Mouse (Mus musculus) heart, embryonic 13.5 days (tissue): Measurements from ENCODE around the gene Bmp8a. TPM values are rescaled to one million over a fixed set of nuclear protein-coding genes. Genes with fewer than 3 reads are reported as not detected.
A peak's percentile ranks its signal among the peaks of the same experiment; 100 is the strongest.
"Not testable (repeated sequence)": the region's sequence is repeated elsewhere in the genome, so short reads cannot be mapped to it uniquely, and the experiment has no call there.

Source experiments
- ATAC-seq: fragments of 200-750 bp; cut with Nextera tagmentation; 2 replicates; pipeline ENCODE4 v1.8.0; 2017; ENCODE audit warnings: moderate TSS enrichment; ENCODE audit not compliant: insufficient number of reproducible peaks, low FRiP score, low TSS enrichment; ENCODE audit errors: extremely low read depth
- H3K27ac ChIP-seq: fragments of 300-500 bp; sonication (generic); replicated peaks from 2 replicates; pipeline ENCODE4 v1.5.1; 2015; ENCODE audit warnings: moderate library complexity, mild to moderate bottlenecking, inconsistent platforms
- H3K27me3 ChIP-seq: fragments of 300-500 bp; sonication (generic); replicated peaks from 2 replicates; pipeline ENCODE4 v1.6.1; 2015; ENCODE audit warnings: mild to moderate bottlenecking, inconsistent platforms
- H3K36me3 ChIP-seq: fragments of 300-500 bp; sonication (generic); 2 replicates; pipeline ENCODE4 v1.6.1; 2015; ENCODE audit warnings: mild to moderate bottlenecking, inconsistent platforms
- H3K4me1 ChIP-seq: fragments of 300-500 bp; sonication (generic); 2 replicates; pipeline ENCODE4 v1.6.1; 2015; ENCODE audit warnings: inconsistent platforms
- H3K4me2 ChIP-seq: fragments of 300-500 bp; sonication (generic); 2 replicates; pipeline ENCODE4 v1.6.1; 2015; ENCODE audit warnings: inconsistent platforms, mild to moderate bottlenecking, moderate library complexity
- H3K4me3 ChIP-seq: fragments of 300-500 bp; sonication (generic); 2 replicates; pipeline ENCODE4 v1.5.1; 2015; ENCODE audit warnings: moderate library complexity, mild to moderate bottlenecking, inconsistent platforms
- H3K9ac ChIP-seq: fragments of 300-500 bp; sonication (generic); 2 replicates; pipeline ENCODE4 v1.6.1; 2015; ENCODE audit warnings: inconsistent platforms, mild to moderate bottlenecking, moderate library complexity
- H3K9me3 ChIP-seq: fragments of 300-500 bp; sonication (generic); 2 replicates; pipeline ENCODE4 v1.6.1; 2016; ENCODE audit warnings: inconsistent platforms
- WGBS: fragments of 180-500 bp; shearing (Covaris S2); methylation state at CpG from one replicate; pipeline ENCODE4 v1.1.7; 2015; ENCODE audit warnings: mixed read lengths; 5-methylcytosine and 5-hydroxymethylcytosine counted together
- polyA plus RNA-seq: library from polyadenylated mRNA; unstranded; fragments of >200 nt; fragmentation: Nextera tagmentation; extraction: Ambion mirVana; gene quantifications from 2 replicates; pipeline ENCODE4 v1.2.1, GENCODE M21; 2015

The Bmp8a gene
- polyA plus RNA-seq, 1 experiment from 2014 or later: 0.13 TPM

GRCm38 (mm10) chr4:123331326-123331725 is 11.7 kb downstream of the Bmp8a start:
- Histone ChIP-seq H3K4me1 (no peaks in the 10 kb centered on the region), H3K27ac (no peak overlapping the region), H3K27me3 (peaks cover 15% of the 10 kb centered on the region), H3K9me3 (0 out of 2 replicates have a peak, but pooled peaks cover 7% of the 10 kb centered on the region), H3K9ac (no peak overlapping the region), H3K4me3 (no peak overlapping the region), H3K36me3 (no peaks in the 10 kb centered on the region), H3K4me2 (no peak overlapping the region)
- ATAC-seq: no peak
- WGBS: 46% methylated on average over 5 of the region's 5 CpGs

DNA sequence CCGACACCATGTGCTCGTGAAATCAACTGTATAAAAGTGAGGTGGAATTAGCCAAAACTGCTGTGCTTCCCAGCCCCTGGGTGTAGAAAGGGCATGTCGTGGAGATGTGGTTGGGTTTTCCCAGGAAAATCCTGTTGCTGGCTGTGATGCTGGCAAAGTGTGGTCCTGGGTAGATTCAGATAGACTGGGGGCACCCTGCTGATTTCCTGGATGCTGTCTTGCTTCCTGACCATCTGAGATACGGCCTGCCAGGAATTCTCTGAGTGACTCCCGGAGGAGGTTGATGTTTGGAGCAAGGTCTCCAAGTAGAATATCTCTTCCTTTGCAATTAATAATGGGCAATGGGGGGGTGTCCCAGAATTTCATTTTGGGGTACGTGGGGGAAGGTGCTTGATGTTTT is 14.1 kb downstream of the Bmp8a start:
- no peak overlapping the region for H3K27ac ChIP-seq
- H3K4me2 ChIP-seq: no peak overlapping the region
- WGBS: 54% methylated on average over 6 of the region's 6 CpGs
- H3K9ac ChIP-seq: no peak overlapping the region
- ATAC-seq: no peak
- H3K4me3 ChIP-seq: no peak overlapping the region
- H3K27me3 ChIP-seq: peaks cover 5% of the 10 kb centered on the region
- 0 out of 2 replicates have a peak, but pooled peaks cover 7% of the 10 kb centered on the region for H3K9me3 ChIP-seq
- peaks cover 8% of the 10 kb centered on the region for H3K4me1 ChIP-seq
- H3K36me3 ChIP-seq: no peaks in the 10 kb centered on the region

- no peaks in the 10 kb centered on the region for H3K9me3 ChIP-seq
- WGBS: 38% methylated on average over 3 of the region's 3 CpGs
- no peak for ATAC-seq
- H3K9ac ChIP-seq: no peak overlapping the region
- no peak overlapping the region for H3K4me2 ChIP-seq
- H3K27me3 ChIP-seq: peaks cover 18% of the 10 kb centered on the region
- peaks cover 13% of the 10 kb centered on the region for H3K4me1 ChIP-seq
- H3K36me3 ChIP-seq: no peaks in the 10 kb centered on the region
- H3K27ac ChIP-seq: no peak overlapping the region
- no peak overlapping the region for H3K4me3 ChIP-seq
These were observed 15.4 kb downstream of the Bmp8a start for GRCm38 (mm10) chr4:123327630-123328029.

DNA sequence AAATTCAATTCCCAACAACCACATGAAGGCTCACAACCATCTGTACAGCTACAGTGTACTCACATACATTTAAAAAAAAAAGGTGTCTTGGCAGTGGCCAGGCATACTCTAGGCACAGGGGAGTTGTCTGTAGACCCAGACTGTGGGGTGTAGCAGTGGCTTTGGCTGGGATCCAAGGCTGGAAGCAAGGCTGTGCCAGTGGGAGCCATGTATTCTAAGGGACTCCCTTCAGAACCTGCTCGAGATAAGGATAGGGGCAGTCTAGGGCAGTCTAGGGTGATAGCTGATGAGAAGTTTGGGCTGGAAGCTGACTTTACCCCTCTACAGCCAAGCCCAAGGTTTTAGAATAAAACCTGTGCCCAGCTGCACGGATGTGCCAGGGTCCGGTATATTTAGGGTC is 17.0 kb downstream of the Bmp8a start:
- Histone ChIP-seq H3K4me1 (peaks cover 13% of the 10 kb centered on the region), H3K9me3 (no peaks in the 10 kb centered on the region), H3K36me3 (no peaks in the 10 kb centered on the region), H3K9ac (no peak overlapping the region), H3K4me2 (no peak overlapping the region), H3K27ac (no peak overlapping the region), H3K27me3 (peaks cover 29% of the 10 kb centered on the region), H3K4me3 (no peak overlapping the region)
- ATAC-seq: peak; percentile 63; the same call in 1 of the 2 replicates
- 53% methylated on average over 3 of the region's 3 CpGs for WGBS

DNA sequence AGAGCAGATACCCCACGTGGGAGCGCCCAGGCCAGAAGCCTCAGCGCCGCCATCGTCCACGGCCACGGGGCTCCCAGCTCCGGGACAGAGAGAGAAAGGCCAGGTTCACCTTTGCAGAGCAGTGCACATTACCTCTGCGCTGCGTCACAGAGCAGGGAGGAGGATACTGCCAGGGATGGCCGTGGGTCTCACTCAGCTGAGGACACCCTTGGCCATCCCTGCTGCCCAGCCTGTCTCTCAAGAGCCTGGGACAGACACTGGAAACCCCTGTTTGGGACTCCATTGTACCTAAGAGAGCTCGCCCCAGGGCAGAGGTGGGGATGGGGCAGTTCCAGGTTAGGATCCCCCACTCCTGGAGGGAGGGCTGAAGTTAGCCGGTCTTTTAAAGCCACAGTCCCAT is 19.5 kb downstream of the Bmp8a start, which contains the start of gene Oxct2a:
Gene Oxct2a (minus strand): TSS at position 101 of the 400 bp plus-strand sequence.
- no peaks in the 10 kb centered on the region for H3K36me3 ChIP-seq
- no peak for ATAC-seq
- 18% methylated on average over 13 of the region's 13 CpGs for WGBS

GRCm38 (mm10) chr4:123322910-123323309 is 20.1 kb downstream of the Bmp8a start:
- not testable (repeated sequence) for ATAC-seq, H3K9ac ChIP-seq, H3K36me3 ChIP-seq, H3K9me3 ChIP-seq, H3K27ac ChIP-seq
- 9% methylated on average over 25 of the region's 38 CpGs for WGBS
- peak overlapping the region; percentile 64 for H3K4me2 ChIP-seq
- peaks cover 29% of the 10 kb centered on the region for H3K27me3 ChIP-seq
- peak overlapping the region; percentile 39 for H3K4me3 ChIP-seq
- peaks cover 13% of the 10 kb centered on the region for H3K4me1 ChIP-seq

More for the DNA sequence above, 19.5 kb downstream of the Bmp8a start, which contains the start of gene Oxct2a:
- H3K4me1 ChIP-seq: peaks cover 13% of the 10 kb centered on the region
- H3K9me3 ChIP-seq: no peaks in the 10 kb centered on the region
- H3K27ac ChIP-seq: no peak within 1 kb of the TSS
- peaks cover 29% of the 10 kb centered on the region for H3K27me3 ChIP-seq
- H3K4me2 ChIP-seq: peak within 1 kb of the TSS; percentile 64
- no peak within 1 kb of the TSS for H3K9ac ChIP-seq
- H3K4me3 ChIP-seq: peak within 1 kb of the TSS; percentile 39

DNA sequence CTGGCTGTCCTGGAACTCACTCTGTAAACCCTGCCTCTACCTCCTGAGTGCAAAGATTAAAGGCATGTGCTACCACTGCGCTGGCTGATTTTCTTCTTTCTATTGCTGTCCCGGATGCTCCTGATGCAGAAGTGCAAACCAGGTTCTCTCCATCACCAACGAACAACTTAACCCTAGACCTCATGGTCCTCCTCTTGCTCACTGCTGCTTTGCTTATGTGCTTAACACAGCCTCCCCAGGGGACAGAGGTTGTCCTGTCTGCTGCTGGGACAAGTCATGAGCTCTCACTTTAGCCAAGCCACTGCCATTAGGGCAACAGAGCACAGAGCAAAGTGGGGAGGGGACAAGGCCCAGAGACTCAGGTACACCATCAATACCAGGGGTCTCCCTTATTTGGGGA is 28.6 kb downstream of the Bmp8a start:
- H3K4me1 ChIP-seq: peaks cover 5% of the 10 kb centered on the region; the same call in 1 of the 2 replicates
- no peaks in the 10 kb centered on the region for H3K9me3 ChIP-seq
- no peaks in the 10 kb centered on the region for H3K36me3 ChIP-seq
- no peak overlapping the region for H3K4me3 ChIP-seq
- no peak for ATAC-seq
- no peak overlapping the region for H3K27ac ChIP-seq
- H3K4me2 ChIP-seq: no peak overlapping the region
- 79% methylated on average over 3 of the region's 3 CpGs for WGBS
- H3K9ac ChIP-seq: no peak overlapping the region
- H3K27me3 ChIP-seq: no peaks in the 10 kb centered on the region

DNA sequence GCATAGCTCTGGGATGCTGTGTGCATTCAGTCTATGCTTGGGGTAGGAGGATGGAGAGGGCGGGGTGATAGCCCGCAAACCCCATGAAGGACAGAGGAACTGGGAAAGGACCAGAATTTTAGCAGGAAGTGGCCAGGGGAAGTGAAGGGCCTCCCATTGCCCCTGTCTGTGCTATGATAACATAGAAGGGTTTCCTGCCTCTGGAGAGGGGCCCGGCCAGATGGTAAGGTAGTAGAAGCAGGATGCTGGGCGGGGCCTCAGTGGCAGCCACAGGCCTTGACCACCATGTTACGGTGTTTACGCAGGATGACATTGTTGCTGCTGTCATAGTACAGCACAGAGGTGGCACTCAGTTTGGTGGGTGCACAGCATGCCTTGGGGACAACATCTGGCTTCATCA is 30.0 kb downstream of the Bmp8a start:
- H3K36me3 ChIP-seq: no peaks in the 10 kb centered on the region
- H3K4me3 ChIP-seq: no peak overlapping the region
- no peak overlapping the region for H3K9ac ChIP-seq
- H3K9me3 ChIP-seq: no peaks in the 10 kb centered on the region
- H3K27ac ChIP-seq: no peak overlapping the region
- peaks cover 16% of the 10 kb centered on the region for H3K4me1 ChIP-seq
- no peak for ATAC-seq
- 78% methylated on average over 6 of the region's 6 CpGs for WGBS
- H3K27me3 ChIP-seq: no peaks in the 10 kb centered on the region
- no peak overlapping the region for H3K4me2 ChIP-seq

GRCm38 (mm10) chr4:123311845-123312244 is 31.2 kb downstream of the Bmp8a start:
- Histone ChIP-seq H3K4me2 (no peak overlapping the region), H3K4me1 (peaks cover 20% of the 10 kb centered on the region), H3K27me3 (no peaks in the 10 kb centered on the region), H3K9ac (no peak overlapping the region), H3K36me3 (peaks cover 5% of the 10 kb centered on the region; the same call in 1 of the 2 replicates), H3K27ac (no peak overlapping the region), H3K4me3 (no peak overlapping the region), H3K9me3 (no peaks in the 10 kb centered on the region)
- 79% methylated on average over 7 of the region's 7 CpGs for WGBS
- no peak for ATAC-seq

DNA sequence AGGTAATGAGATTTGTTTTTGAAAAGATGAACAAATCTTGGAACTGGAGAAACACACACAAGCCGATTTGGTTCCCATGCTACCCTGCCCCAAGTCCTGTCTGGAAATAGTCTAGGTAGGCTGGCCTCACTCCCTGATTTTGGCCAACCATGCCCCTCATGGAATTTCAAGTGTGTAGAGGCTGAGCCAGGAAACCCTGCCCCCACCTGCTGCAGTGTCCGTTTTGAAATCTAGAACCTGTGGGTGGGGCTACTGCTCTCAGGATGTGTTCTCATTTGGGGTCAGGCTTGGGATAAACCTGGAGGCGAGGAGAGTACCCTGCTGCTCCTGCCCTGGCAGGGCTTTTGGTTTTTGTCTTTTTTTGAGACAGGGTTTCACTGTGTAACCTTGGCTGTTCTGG is 34.8 kb downstream of the Bmp8a start:
- H3K27ac ChIP-seq: no peak overlapping the region

GRCm38 (mm10) chr4:123306999-123307398 is 36.1 kb downstream of the Bmp8a start:
- no peak overlapping the region for H3K9ac ChIP-seq
- H3K4me2 ChIP-seq: no peak overlapping the region
- no peak for ATAC-seq
- no peaks in the 10 kb centered on the region; the same call in 1 of the 2 replicates for H3K9me3 ChIP-seq
- H3K27me3 ChIP-seq: no peaks in the 10 kb centered on the region
- H3K4me1 ChIP-seq: peaks cover 16% of the 10 kb centered on the region
- peaks cover 34% of the 10 kb centered on the region for H3K36me3 ChIP-seq
- H3K4me3 ChIP-seq: no peak overlapping the region
- WGBS: 84% methylated on average over 10 of the region's 10 CpGs
- no peak overlapping the region for H3K27ac ChIP-seq

More for the DNA sequence above, 34.8 kb downstream of the Bmp8a start:
- no peak overlapping the region for H3K9ac ChIP-seq
- no peaks in the 10 kb centered on the region; the same call in 1 of the 2 replicates for H3K9me3 ChIP-seq
- 33% methylated on average over 3 of the region's 3 CpGs for WGBS
- peaks cover 21% of the 10 kb centered on the region for H3K36me3 ChIP-seq
- peaks cover 20% of the 10 kb centered on the region for H3K4me1 ChIP-seq
- no peak overlapping the region for H3K4me3 ChIP-seq
- H3K4me2 ChIP-seq: no peak overlapping the region
- H3K27me3 ChIP-seq: no peaks in the 10 kb centered on the region
- no peak for ATAC-seq

DNA sequence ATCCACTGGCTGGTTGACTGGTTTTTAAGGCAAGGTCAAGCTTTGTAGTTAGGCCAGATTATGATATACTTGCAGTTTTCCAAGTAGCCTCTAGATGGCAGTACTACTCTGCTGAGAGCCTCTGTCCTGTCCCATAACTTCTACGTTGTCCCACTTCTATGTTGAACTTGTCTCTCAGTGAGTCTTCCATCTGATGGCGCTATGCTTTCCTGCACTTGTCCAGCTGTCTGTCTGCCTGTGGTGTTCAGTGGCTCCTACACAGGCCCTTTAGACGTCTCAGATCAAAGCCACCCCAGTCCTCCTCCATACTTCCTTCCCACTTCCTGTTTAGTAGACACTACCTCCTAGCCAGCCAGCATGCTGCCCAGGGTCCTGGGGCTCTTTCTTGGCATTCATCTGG is 37.3 kb downstream of the Bmp8a start:
- Histone ChIP-seq H3K9ac (no peak overlapping the region), H3K4me1 (peaks cover 19% of the 10 kb centered on the region), H3K27me3 (no peaks in the 10 kb centered on the region), H3K9me3 (no peaks in the 10 kb centered on the region; the same call in 1 of the 2 replicates), H3K36me3 (peaks cover 46% of the 10 kb centered on the region), H3K4me2 (no peak overlapping the region), H3K4me3 (no peak overlapping the region), H3K27ac (no peak overlapping the region)
- 32% methylated on average over 3 of the region's 3 CpGs for WGBS
- ATAC-seq: no peak
